Mouse (Mus musculus) midbrain, embryonic 13.5 days (tissue): ENCODE results near the gene Kdm2b. TPM values are rescaled to one million over a fixed set of nuclear protein-coding genes. Genes with fewer than 3 reads are reported as not detected.
A peak's percentile ranks its signal among the peaks of the same experiment; 100 is the strongest.

Source experiments
- ATAC-seq: fragments of 200-750 bp; cut with Nextera tagmentation; 2 replicates; pipeline ENCODE4 v1.8.0; 2017; ENCODE audit warnings: mild to moderate bottlenecking, moderate TSS enrichment, moderate library complexity
- H3K27ac ChIP-seq: fragments of 300-500 bp; sonication (generic); 2 replicates; pipeline ENCODE4 v1.5.1; 2015; ENCODE audit warnings: inconsistent platforms, mild to moderate bottlenecking, moderate library complexity
- H3K27me3 ChIP-seq: fragments of 300-500 bp; sonication (generic); 2 replicates; pipeline ENCODE4 v1.6.1; 2015; ENCODE audit warnings: mild to moderate bottlenecking, inconsistent platforms
- H3K36me3 ChIP-seq: fragments of 300-500 bp; sonication (generic); 2 replicates; pipeline ENCODE4 v1.6.1; 2015; ENCODE audit warnings: mild to moderate bottlenecking, inconsistent platforms
- H3K4me1 ChIP-seq: fragments of 300-500 bp; sonication (generic); replicated peaks from 2 replicates; pipeline ENCODE4 v1.6.1; 2015; ENCODE audit warnings: inconsistent platforms
- H3K4me2 ChIP-seq: fragments of 300-500 bp; sonication (generic); replicated peaks from 2 replicates; pipeline ENCODE4 v1.6.1; 2015; ENCODE audit warnings: moderate library complexity, mild to moderate bottlenecking, inconsistent platforms
- H3K4me3 ChIP-seq: fragments of 300-500 bp; sonication (generic); replicated peaks from 2 replicates; pipeline ENCODE4 v1.5.1; 2015; ENCODE audit warnings: mild to moderate bottlenecking, inconsistent platforms
- H3K9ac ChIP-seq: fragments of 300-500 bp; sonication (generic); replicated peaks from 2 replicates; pipeline ENCODE4 v1.6.1; 2015; ENCODE audit warnings: mild to moderate bottlenecking, inconsistent platforms
- H3K9me3 ChIP-seq: fragments of 300-500 bp; sonication (generic); 2 replicates; pipeline ENCODE4 v1.6.1; 2016; ENCODE audit warnings: mild to moderate bottlenecking, inconsistent platforms
- WGBS: fragments of 180-500 bp; shearing (Covaris S2); methylation state at CpG from one replicate; pipeline ENCODE4 v1.1.7; 2015; 5-methylcytosine and 5-hydroxymethylcytosine counted together
- polyA plus RNA-seq: library from polyadenylated mRNA; unstranded; fragments of >200 nt; fragmentation: Nextera tagmentation; extraction: Ambion mirVana; gene quantifications from 2 replicates; pipeline ENCODE4 v1.2.1, GENCODE M21; 2015

Kdm2b gene
- 116 and 117 TPM in 2 replicates for polyA plus RNA-seq

GRCm38 (mm10) chr5:122989551-122990330 lies at the start of gene Kdm2b:
Kdm2b (minus strand) TSS chr5:122989823.
- H3K36me3 ChIP-seq = no peaks in the 10 kb centered on the region
- peak; percentile 48; the same call in 1 of the 2 replicates for ATAC-seq
- H3K9ac ChIP-seq = peak within 1 kb of the TSS; percentile 82
- peak within 1 kb of the TSS; percentile 84 for H3K27ac ChIP-seq
- WGBS = 2% methylated on average over 15 of the region's 15 CpGs
- H3K27me3 ChIP-seq = 0 out of 2 replicates have a peak, but pooled peaks cover 2% of the 10 kb centered on the region
- H3K9me3 ChIP-seq = no peaks in the 10 kb centered on the region
- H3K4me1 ChIP-seq = peaks cover 60% of the 10 kb centered on the region
- peak within 1 kb of the TSS; percentile 68 for H3K4me3 ChIP-seq
- peak within 1 kb of the TSS; percentile 99 for H3K4me2 ChIP-seq

DNA sequence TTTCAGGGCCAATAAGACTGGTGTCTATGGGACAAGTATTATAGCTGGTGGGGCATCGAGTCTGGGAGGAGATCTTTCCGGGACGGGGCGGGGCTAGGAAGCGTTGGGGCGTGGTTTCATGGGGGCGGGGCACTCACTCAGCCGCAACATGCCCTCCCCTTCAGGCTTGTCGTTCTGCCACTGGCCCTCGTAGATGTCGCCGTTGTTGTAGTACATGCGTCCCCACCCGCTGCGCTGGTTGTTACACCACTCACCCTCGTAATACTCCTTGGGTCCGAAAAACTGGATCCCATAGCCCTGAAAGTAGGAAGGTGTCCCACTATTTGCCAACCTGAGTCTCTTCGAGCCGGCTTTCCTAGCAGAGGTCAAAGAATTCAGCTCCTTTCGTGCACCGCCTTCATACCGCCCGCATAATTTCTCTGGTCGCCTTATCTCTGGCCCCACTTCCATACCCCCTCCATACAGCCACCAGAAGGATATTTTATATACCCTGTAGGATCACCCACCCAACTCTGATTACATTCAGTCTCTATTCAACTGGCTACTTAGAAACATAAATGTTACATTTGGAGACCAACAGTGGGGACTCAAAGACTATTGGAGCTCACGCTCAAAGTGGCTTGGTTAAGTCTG lies 49.6 kb upstream of the Kdm2b start:
- H3K9ac ChIP-seq = no peak overlapping the region
- 3% methylated on average over 25 of the region's 25 CpGs for WGBS
- peaks cover 7% of the 10 kb centered on the region; the same call in 1 of the 2 replicates for H3K4me1 ChIP-seq
- no peak for ATAC-seq
- no peaks in the 10 kb centered on the region for H3K36me3 ChIP-seq
- peak overlapping the region; percentile 52 for H3K4me2 ChIP-seq
- H3K9me3 ChIP-seq = no peaks in the 10 kb centered on the region
- no peak overlapping the region for H3K27ac ChIP-seq
- no peaks in the 10 kb centered on the region; the same call in 1 of the 2 replicates for H3K27me3 ChIP-seq
- H3K4me3 ChIP-seq = peak overlapping the region; percentile 20

GRCm38 (mm10) chr5:123038115-123038514 lies 48.5 kb upstream of the Kdm2b start:
- ATAC-seq = no peak
- H3K4me2 ChIP-seq = no peak overlapping the region
- H3K27me3 ChIP-seq = no peaks in the 10 kb centered on the region; the same call in 1 of the 2 replicates
- H3K4me3 ChIP-seq = no peak overlapping the region
- H3K9me3 ChIP-seq = no peaks in the 10 kb centered on the region
- no peak overlapping the region for H3K9ac ChIP-seq
- no peak overlapping the region for H3K27ac ChIP-seq
- WGBS = 88% methylated on average over 5 of the region's 5 CpGs
- H3K4me1 ChIP-seq = peaks cover 7% of the 10 kb centered on the region; the same call in 1 of the 2 replicates
- no peaks in the 10 kb centered on the region for H3K36me3 ChIP-seq

- Histone ChIP-seq H3K4me3 (no peak overlapping the region), H3K9me3 (no peaks in the 10 kb centered on the region), H3K9ac (no peak overlapping the region), H3K27me3 (no peaks in the 10 kb centered on the region; the same call in 1 of the 2 replicates), H3K4me1 (peaks cover 7% of the 10 kb centered on the region; the same call in 1 of the 2 replicates), H3K4me2 (no peak overlapping the region), H3K27ac (no peak overlapping the region), H3K36me3 (peaks cover 12% of the 10 kb centered on the region; the same call in 1 of the 2 replicates)
- 41% methylated on average over 6 of the region's 6 CpGs for WGBS
- no peak for ATAC-seq
These were observed 45.9 kb upstream of the Kdm2b start for GRCm38 (mm10) chr5:123035564-123035963.

- Histone ChIP-seq H3K27me3 (no peaks in the 10 kb centered on the region; the same call in 1 of the 2 replicates), H3K4me3 (no peak overlapping the region), H3K4me1 (peaks cover 7% of the 10 kb centered on the region; the same call in 1 of the 2 replicates), H3K9me3 (no peaks in the 10 kb centered on the region), H3K9ac (no peak overlapping the region), H3K4me2 (no peak overlapping the region), H3K27ac (no peak overlapping the region), H3K36me3 (peaks cover 13% of the 10 kb centered on the region)
- no peak for ATAC-seq
- WGBS = 90% methylated on average over 4 of the region's 4 CpGs
These were observed 45.5 kb upstream of the Kdm2b start for GRCm38 (mm10) chr5:123035089-123035488.

DNA sequence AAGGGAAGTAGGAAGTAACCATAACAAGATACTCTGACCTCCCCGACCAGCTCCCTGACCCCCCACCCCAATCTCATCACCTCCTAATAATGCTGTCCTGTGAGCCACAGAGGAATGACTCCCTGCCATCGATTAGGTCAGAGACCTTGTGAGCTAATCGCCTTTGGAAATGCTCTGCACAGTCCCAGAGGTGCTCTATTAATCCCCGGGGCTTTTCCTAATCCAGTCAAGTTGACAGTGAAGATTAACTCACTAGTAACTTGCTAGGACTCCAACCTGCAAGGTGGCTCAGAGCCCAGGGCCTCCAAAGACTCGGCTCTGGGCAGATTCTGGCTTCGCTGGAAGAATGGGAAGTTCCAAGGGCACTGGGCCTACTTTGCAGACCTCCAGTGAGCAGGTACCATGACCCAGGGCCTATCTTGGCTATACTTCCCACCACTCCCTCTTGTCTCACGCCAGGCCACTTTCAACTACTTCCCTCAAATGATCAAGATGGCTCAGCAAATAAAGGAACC lies 44.1 kb upstream of the Kdm2b start:
- Histone ChIP-seq H3K36me3 (peaks cover 25% of the 10 kb centered on the region), H3K9ac (no peak overlapping the region), H3K27ac (no peak overlapping the region), H3K4me1 (no peaks in the 10 kb centered on the region), H3K9me3 (no peaks in the 10 kb centered on the region), H3K4me3 (no peak overlapping the region), H3K4me2 (no peak overlapping the region), H3K27me3 (no peaks in the 10 kb centered on the region)
- no peak for ATAC-seq
- WGBS = 64% methylated on average over 7 of the region's 7 CpGs

DNA sequence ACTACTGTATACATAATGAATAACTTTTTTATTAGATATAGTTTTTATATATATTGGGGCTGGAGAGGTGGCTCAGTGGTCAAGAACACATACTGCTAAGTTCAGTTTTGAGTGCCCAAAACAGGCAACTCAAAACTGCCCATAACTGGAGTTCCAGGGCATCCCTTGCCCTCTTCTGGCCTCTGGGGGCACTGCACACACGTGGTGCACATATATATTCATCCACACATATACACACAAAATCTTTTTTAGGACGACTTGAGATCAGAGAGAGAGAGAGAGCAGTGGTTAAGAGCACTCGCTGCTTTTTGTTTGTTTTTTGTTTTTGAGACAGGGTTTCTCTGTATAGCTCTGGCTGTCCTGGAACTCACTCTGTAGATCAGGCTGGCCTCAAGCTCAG lies 41.7 kb upstream of the Kdm2b start:
- H3K9me3 ChIP-seq = no peaks in the 10 kb centered on the region
- H3K27ac ChIP-seq = no peak overlapping the region
- no peak for ATAC-seq
- WGBS = 91% methylated on average over 3 of the region's 3 CpGs
- peaks cover 25% of the 10 kb centered on the region for H3K36me3 ChIP-seq
- no peak overlapping the region for H3K4me3 ChIP-seq
- no peak overlapping the region for H3K4me2 ChIP-seq
- H3K27me3 ChIP-seq = no peaks in the 10 kb centered on the region
- H3K4me1 ChIP-seq = no peaks in the 10 kb centered on the region
- no peak overlapping the region for H3K9ac ChIP-seq

- Histone ChIP-seq H3K27ac (no peak overlapping the region), H3K9ac (no peak overlapping the region), H3K4me1 (no peaks in the 10 kb centered on the region), H3K9me3 (no peaks in the 10 kb centered on the region), H3K27me3 (no peaks in the 10 kb centered on the region), H3K36me3 (peaks cover 25% of the 10 kb centered on the region), H3K4me3 (no peak overlapping the region), H3K4me2 (no peak overlapping the region)
- ATAC-seq = no peak
- 93% methylated on average over 7 of the region's 7 CpGs for WGBS
These were observed 40.1 kb upstream of the Kdm2b start for GRCm38 (mm10) chr5:123029729-123030128.

DNA sequence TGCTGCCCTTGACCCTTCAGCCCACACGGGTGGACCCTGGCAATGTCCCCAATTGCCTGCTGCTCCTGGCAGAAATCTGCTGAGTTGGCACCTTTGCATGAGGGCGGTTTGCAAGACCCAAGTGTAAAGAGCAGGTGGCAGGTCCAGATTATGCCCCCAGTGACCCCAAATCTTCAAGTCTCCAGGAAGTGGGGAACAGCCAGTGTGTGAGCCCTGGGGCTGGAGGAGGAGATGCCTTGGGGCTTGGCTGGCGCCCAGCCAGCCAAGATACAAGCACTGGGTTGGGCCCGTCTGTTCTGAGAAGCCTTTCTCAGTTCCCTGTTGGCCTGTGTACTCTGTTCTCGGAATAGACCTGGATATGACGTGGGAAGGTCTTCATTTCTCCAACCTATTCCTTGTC lies 37.8 kb upstream of the Kdm2b start:
- H3K4me1 ChIP-seq = no peaks in the 10 kb centered on the region
- peaks cover 25% of the 10 kb centered on the region for H3K36me3 ChIP-seq
- H3K27ac ChIP-seq = no peak overlapping the region
- H3K4me2 ChIP-seq = no peak overlapping the region
- H3K4me3 ChIP-seq = no peak overlapping the region
- H3K27me3 ChIP-seq = no peaks in the 10 kb centered on the region
- 83% methylated on average over 6 of the region's 6 CpGs for WGBS
- no peak overlapping the region for H3K9ac ChIP-seq
- no peaks in the 10 kb centered on the region for H3K9me3 ChIP-seq
- no peak for ATAC-seq

GRCm38 (mm10) chr5:123026414-123026813 lies 36.8 kb upstream of the Kdm2b start:
- WGBS = 77% methylated on average over 6 of the region's 6 CpGs
- Histone ChIP-seq H3K36me3 (peaks cover 19% of the 10 kb centered on the region), H3K9me3 (no peaks in the 10 kb centered on the region), H3K4me1 (no peaks in the 10 kb centered on the region), H3K4me3 (no peak overlapping the region), H3K9ac (no peak overlapping the region), H3K27me3 (no peaks in the 10 kb centered on the region), H3K4me2 (no peak overlapping the region), H3K27ac (no peak overlapping the region)
- no peak for ATAC-seq

GRCm38 (mm10) chr5:123024965-123025573 lies 35.4 kb upstream of the Kdm2b start:
- Histone ChIP-seq H3K9me3 (no peaks in the 10 kb centered on the region), H3K36me3 (peaks cover 12% of the 10 kb centered on the region; the same call in 1 of the 2 replicates), H3K4me2 (no peak overlapping the region), H3K4me3 (no peak overlapping the region), H3K9ac (no peak overlapping the region), H3K27ac (no peak overlapping the region), H3K27me3 (no peaks in the 10 kb centered on the region), H3K4me1 (peaks cover 3% of the 10 kb centered on the region)
- WGBS = 88% methylated on average over 9 of the region's 9 CpGs
- no peak for ATAC-seq

- 93% methylated on average over 6 of the region's 6 CpGs for WGBS
These were observed 34.7 kb upstream of the Kdm2b start for GRCm38 (mm10) chr5:123024312-123024711.

More at GRCm38 (mm10) chr5:123024312-123024711, 34.7 kb upstream of the Kdm2b start:
- no peak overlapping the region for H3K4me3 ChIP-seq
- H3K27ac ChIP-seq = no peak overlapping the region
- no peak for ATAC-seq
- H3K9me3 ChIP-seq = no peaks in the 10 kb centered on the region
- no peak overlapping the region for H3K4me2 ChIP-seq
- H3K36me3 ChIP-seq = peaks cover 4% of the 10 kb centered on the region; the same call in 1 of the 2 replicates
- no peaks in the 10 kb centered on the region for H3K27me3 ChIP-seq
- peaks cover 11% of the 10 kb centered on the region for H3K4me1 ChIP-seq
- no peak overlapping the region for H3K9ac ChIP-seq
